ENCODE assay signal across 28 mouse cellular contexts in genomic region chr5:75557636-75558035, GRCm38 (mm10).
"Had no signal": no experiment of that assay in that cellular context is flagged by ENCODE, and none has a peak within 500 bp of the region (broad histone marks: within the 10 kb centered on the region; RNA-seq: fewer than 3 reads in every experiment).

No protein-coding gene starts in this region.

- H3K4me3 ChIP-seq: embryonic facial prominence, embryonic 10.5 days; embryonic facial prominence, embryonic 12.5 days; embryonic facial prominence, embryonic 13.5 days; embryonic facial prominence, embryonic 15.5 days; erythroblast, embryonic 14.5 days; forebrain, embryonic 10.5 days; forebrain, embryonic 12.5 days; forebrain, embryonic 13.5 days; forebrain, embryonic 15.5 days; gastrocnemius, adult 2 months; heart, adult 2 months had no signal

- ATAC-seq: forebrain, embryonic 13.5 days; forebrain, embryonic 14.5 days; forebrain, embryonic 15.5 days; forebrain, embryonic 16.5 days; forebrain, postnatal 0 days had no signal

- H3K36me3 ChIP-seq: embryonic facial prominence, embryonic 10.5 days; embryonic facial prominence, embryonic 12.5 days; embryonic facial prominence, embryonic 13.5 days; embryonic facial prominence, embryonic 15.5 days; forebrain, embryonic 10.5 days; forebrain, embryonic 12.5 days; forebrain, embryonic 15.5 days had no signal

- H3K9me3 ChIP-seq: embryonic facial prominence, embryonic 10.5 days; embryonic facial prominence, embryonic 12.5 days; embryonic facial prominence, embryonic 13.5 days; embryonic facial prominence, embryonic 15.5 days; forebrain, embryonic 10.5 days; forebrain, embryonic 12.5 days; forebrain, embryonic 13.5 days; forebrain, embryonic 15.5 days had no signal

- H3K4me2 ChIP-seq: embryonic facial prominence, embryonic 12.5 days; embryonic facial prominence, embryonic 13.5 days; embryonic facial prominence, embryonic 15.5 days; forebrain, embryonic 12.5 days; forebrain, embryonic 13.5 days; forebrain, embryonic 15.5 days had no signal

- H3K27ac ChIP-seq: embryonic facial prominence, embryonic 10.5 days; embryonic facial prominence, embryonic 12.5 days; embryonic facial prominence, embryonic 13.5 days; embryonic facial prominence, embryonic 15.5 days; forebrain, embryonic 10.5 days; forebrain, embryonic 12.5 days; forebrain, embryonic 13.5 days; forebrain, embryonic 15.5 days; gastrocnemius, adult 2 months; heart, adult 2 months had no signal

- H3K27me3 ChIP-seq: embryonic facial prominence, embryonic 12.5 days; embryonic facial prominence, embryonic 13.5 days; embryonic facial prominence, embryonic 15.5 days; forebrain, embryonic 13.5 days; forebrain, embryonic 15.5 days had no signal

- H3K9ac ChIP-seq: embryonic facial prominence, embryonic 12.5 days; embryonic facial prominence, embryonic 13.5 days; embryonic facial prominence, embryonic 15.5 days; forebrain, embryonic 12.5 days; forebrain, embryonic 13.5 days; forebrain, embryonic 15.5 days; forebrain, postnatal 0 days had no signal

- H3K4me1 ChIP-seq: embryonic facial prominence, embryonic 12.5 days; embryonic facial prominence, embryonic 15.5 days; forebrain, embryonic 10.5 days; forebrain, embryonic 12.5 days; forebrain, embryonic 13.5 days; forebrain, embryonic 15.5 days had no signal

- DNase-seq: cerebellum, adult 8-10 months; cerebellum, adult 9-10 months; cerebellum, adult 9-11 months; cerebellum, postnatal 10 days; cerebellum, postnatal 14 days; cerebellum, postnatal 25 days; cerebellum, postnatal 36 days; embryo, embryonic 11 days; forebrain, postnatal 0 days; gastrocnemius, adult 2 months; gastrocnemius, postnatal 10 days; gastrocnemius, postnatal 14 days; gastrocnemius, postnatal 25 days; gastrocnemius, postnatal 36 days; heart, adult 11 months; heart, adult 18-20 months; heart, adult 2 months had no signal
